Mouse (Mus musculus) urinary bladder, postnatal 10 days (tissue): ENCODE data around the gene I0C0044D17Rik.

Experiments
- DNase-seq: peaks from one replicate; pipeline ENCODE4 v3.0.0; 2022; ENCODE audit warnings: low spot score

I0C0044D17Rik gene

DNA sequence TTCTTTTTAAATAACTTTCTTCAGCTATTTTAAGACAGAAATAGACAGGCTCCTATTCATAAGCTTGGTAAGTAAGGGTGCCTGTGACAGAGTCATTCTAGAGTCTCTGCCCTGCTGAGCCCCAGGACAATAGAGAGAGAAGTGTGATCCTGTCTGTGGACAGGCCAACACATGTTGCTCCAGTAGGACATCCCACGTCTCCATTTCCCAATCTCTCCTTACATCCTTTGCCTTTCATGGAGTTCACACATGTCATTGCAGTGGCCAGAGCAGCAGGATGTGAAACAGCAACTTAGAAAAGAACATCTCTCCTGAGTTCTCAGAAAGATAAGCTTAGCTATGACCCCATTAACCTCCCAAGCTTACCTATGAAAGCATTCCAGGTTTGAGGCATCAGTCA lies 8.1 kb upstream of the I0C0044D17Rik start:
- no peak for DNase-seq

DNA sequence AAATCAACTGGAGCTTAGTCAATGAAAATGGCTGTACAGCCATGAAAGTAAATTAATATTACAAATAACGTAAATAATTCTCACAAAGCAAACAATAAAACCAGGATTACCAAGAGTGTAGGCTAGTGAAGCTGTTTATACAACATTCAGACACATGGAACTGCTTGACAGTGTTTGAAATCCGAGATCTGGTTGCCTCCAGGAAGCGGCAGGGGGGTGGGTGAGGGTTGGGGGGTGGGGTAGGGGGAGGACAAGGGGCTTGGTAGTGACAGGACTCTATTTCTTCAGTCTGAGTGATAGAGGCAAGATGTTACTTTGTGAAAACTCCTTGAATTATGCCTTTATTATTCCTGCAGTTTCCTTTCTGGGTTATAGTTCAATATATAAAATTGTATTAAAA lies 3.1 kb upstream of the I0C0044D17Rik start:
- DNase-seq = no peak

DNA sequence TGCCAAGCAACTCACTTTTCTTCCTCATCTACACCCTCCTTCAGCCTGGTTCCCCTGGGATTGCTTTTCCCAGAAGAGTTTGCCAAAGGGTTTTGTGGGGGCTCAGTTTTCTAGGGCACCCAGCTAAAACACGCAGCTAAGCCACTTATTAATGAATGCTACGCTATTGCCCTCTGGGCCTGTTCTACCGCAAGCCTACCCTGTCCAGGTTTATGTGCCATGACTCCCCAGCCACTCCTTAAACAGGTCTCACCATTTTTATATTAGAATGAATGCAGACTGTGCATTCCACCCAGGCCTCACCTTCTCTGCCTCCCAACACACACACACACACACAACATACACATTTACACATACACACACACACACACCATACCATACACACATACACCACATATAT lies 593 bp downstream of the I0C0044D17Rik start:
- DNase-seq = no peak

DNA sequence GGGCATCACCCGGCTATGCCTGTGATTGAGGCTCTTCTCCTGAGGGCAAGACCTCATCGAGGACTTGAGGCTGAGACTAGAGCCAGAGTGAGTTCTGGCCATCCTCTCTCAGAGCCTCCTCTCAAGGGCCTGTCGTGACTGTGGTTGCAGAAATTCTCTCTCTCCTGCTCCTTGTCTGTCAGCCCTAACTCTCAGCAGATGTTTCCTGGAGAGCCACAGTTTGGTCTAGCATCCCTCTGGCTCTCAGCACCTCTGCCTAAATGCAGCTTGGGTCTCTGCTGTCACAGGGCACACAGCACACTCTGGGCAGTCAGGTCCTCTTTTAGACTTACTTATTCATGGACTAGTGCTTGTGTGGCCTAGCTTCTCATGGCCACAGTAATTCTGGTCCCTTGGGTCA lies 1.2 kb downstream of the I0C0044D17Rik start:
- no peak for DNase-seq

DNA sequence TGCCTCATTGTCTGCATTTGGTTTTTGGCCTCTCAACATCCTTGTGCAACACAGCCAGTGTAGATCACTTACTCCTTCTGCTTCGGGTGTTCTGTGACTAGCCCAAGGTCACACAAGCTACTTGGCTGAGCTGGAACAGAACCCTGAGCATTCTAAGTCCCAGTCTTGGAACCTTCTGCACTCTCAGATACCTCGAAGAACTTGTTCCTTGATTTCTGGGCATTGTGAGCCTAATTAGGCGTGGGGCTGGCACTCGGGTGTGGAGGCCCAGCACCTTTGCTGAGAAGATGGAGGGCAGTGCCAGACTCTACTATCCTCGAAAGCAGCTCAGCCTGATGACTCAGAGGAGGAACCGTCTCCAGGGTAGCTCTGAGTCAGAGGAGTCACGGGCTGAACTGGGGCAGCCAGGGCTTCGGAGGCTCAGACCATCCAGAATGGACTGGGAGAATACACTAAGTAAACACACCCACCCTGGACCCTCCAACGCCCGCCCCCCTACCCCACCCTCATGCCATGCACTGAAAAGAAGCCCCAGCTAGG lies 4.4 kb downstream of the I0C0044D17Rik start:
- DNase-seq = no peak

DNA sequence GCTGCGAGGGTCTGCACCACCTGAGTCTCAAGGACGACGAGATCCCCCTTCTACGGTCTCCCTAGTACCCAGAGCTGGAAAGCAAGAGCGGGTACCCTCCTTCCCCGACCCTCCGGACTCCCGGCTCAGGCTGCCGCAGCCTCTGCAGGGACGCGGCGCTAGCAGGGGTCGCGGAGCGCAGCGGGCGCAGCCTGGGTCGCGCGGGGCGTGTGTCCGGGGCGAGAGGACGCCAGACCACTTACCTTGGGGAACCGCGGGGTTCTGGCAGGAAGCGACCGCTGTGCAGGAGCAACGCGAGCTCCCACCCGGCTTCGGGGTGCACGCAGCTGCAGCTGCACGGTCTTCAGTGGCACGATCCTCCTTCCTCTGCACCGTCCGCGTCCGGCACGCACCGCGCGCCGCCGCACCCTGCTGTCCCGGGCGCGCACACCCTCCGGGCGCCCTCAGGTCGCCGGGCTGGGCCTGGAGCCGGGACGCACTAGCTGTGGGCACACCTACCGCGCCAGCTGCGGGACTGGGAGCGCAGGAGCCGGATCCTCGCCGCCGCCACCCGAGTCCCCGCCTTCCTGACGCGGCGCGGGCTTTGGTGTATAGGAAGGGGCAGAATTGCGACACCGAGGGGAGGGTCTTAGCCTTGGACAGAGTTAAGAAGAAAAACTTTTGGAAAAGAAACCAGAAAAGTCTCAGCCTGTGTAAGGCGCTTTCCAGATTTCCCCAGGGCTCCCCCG lies 6.3 kb downstream of the I0C0044D17Rik start, which contains the start of gene Kank4:
Gene Kank4 (minus strand): TSS at position 354 of the 728 bp plus-strand sequence.
- no peak for DNase-seq

DNA sequence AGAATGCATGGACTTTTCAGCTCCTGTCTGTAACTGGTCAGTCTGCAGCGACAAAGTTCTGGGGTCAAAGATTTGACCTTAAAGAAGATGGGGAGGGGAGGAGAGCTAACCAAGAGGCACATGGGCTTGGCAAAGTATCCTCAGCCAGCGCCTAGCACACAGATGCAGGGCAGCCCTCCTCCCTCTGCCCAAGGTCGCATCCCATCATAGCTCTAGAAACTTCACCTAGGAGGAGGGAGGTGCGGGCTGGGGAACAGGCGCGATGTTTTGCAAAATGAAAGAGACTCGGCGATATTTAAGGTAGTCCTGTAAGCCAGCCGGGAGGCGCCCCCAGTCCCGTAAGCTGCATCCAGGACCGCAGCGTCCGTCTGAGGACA lies 6.8 kb downstream of the I0C0044D17Rik start:
- no peak for DNase-seq

DNA sequence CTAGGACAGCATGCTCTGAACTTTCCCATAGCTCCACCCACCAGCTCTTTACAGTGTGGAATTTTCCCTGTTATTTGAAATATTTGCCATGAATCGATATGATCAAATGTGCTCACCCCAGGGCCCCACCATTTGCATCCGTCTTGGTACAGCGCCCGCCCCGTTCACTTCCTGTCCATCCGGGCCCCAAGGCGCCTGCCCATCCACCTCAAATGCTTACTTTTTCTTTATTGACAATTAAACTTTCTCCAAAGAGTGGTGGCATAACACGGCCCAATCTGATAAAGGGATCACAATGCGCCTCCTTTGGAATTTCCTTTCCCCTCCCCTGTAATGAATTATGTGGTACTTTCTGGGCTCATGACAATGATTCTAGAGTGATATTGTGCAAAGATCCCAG lies 17.3 kb downstream of the I0C0044D17Rik start:
- no peak for DNase-seq

DNA sequence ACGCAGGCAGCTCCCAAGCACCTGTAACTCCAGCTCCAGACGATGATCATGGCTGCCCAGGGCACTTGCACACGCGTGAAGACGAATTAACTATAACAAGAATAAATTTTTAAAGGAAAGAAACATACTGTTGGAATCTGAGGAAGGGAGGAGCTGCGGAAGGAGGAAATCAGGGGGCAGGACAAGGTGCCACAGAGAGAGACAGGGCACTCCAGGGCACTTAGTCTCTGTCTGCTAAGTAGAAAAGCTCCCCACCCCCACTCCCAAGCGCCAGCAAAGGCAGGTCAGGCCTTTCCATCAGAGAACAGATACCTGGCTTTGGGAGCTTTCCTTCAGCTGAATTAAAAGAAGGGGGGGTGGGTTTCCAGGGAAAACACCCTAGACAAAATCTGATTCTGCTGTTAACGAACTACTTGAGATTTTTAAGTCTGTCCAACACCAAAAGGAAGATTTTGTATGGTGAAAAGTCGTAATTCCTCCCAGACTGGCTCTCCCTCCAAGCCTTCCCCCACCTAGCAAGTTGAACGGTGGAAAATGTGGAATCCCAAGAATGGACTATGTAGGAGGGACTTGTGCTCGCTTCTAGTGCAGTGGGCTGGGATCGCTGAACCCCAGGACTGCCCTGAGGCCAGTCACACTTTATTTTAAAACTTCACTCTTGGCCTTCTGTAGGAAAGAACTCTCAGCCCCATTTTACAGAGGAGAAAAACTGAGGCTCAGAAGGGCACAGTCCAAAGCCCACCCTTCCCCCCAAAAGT lies 18.2 kb downstream of the I0C0044D17Rik start:
- no peak for DNase-seq

DNA sequence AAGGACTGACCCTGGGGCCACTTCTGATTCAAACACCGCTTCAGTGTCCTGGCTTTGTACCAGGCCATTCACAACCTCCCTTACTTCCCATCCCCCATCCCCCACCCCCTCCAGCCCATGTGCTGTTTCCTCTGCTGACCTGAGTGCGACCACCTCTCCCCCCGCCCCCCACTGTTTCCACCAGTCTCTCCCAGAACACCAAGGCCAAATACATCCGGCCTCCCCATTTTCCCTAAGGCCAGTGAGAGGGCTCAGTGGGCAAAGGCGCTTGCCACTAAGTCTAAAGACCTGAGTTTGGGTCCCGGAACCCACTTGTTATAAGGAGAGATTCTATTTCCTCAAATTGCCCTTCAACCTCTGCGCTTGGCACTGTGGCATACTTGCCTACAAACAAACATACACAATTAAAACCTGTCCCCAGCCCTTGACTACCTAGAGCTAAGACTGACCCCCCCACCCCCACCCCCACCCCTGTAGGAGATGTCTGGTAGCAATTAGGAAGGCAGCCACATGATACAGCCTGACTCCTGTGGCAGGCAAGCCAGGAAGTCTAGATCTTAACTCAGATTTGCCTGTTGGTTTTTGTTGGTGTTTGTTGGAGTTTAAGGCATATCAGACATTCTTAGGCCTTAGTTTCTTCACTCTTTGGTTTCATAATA lies 19.0 kb downstream of the I0C0044D17Rik start:
- no peak for DNase-seq

DNA sequence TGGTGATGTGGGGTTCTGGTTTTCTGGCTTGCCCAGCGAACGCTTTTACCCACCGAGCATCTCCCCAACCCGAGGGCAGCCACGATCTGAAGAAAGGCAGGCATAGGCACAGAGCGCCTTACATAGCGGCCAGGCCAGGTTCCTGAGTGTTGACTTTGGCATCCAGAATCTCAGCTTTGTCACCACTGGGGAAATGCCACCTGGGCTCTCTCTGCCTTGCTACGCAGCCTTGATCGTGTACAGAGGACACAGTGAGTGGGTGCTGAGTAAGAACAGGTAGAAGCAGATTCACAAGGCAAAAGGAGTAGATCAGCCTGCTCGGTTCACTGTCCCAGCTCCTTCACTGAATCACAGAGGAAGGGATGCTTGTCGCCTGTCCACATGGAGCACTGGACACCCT lies 21.9 kb downstream of the I0C0044D17Rik start:
- no peak for DNase-seq

DNA sequence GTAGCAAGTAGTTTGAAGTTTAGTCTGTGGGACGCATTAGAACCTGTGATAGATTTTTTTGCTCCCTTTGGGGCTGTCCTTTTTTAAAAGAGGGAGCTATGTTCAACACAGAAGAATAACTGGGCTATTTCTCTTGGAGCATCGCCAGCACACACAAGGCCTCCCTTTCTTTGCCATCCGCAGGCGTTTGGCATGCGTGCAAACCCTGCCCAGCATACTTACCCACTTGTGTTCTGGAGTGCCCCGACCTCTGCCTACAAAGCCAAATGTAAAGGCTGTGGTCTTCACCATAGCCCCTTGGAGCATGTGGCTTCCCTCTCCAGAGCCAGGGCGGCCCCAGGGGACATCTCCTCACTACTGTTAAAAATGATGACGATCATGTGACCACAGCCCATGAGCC lies 22.8 kb downstream of the I0C0044D17Rik start:
- DNase-seq = no peak

DNA sequence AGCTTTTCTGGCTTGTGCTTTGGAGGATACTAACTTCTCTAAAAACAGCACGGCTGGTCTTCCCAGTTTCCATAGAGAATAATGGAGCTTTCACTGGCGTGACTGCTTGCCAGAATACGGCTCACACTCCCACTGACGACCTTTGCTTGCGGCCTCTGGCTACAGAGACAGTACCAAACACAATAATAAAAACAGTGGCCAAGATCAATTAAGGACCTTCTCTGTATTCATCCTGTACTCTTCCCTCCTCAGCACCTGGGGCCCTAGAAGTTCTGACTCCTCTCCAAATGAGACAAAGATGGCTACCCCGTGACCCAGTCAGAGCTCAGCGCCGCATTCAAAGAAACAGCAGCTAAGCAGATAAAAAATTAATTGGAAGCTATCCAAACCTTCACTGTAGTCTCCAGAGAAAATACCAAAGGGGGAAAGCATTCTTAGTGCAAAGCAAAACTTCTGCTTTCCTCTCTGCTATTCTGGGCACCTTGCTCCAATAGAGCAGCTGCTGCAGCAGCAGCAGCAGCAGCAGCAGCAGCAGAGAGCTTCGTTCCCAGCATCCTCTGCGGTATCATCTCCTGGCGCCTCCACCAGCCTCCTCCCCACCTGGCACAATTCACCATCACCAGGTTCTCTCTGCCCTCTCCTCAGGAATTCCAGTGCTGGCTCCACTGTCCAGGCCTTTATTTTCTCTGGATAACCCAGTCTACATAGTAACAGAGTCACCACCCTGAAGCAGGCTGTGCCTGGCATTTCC lies 26.9 kb downstream of the I0C0044D17Rik start:
- DNase-seq = no peak

DNA sequence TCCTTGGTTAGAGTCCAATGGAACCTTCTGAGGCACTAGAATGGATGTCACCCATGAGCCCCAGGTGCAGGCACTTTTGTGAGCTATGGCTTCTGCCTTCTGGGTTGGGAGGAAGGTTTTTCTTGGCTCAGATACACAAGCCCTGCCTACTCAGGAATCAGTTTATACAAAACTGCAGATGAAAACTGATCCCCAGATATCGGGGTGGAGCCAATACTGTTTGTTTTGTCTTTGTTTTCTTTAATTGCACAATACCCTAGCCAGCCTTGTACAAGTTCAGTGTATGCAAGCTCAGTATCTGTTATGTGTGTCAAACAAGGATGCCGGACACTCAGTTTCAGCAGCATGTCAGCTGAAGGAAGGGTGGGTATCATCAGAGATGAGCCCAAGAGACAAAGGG lies 28.4 kb downstream of the I0C0044D17Rik start:
- no peak for DNase-seq

DNA sequence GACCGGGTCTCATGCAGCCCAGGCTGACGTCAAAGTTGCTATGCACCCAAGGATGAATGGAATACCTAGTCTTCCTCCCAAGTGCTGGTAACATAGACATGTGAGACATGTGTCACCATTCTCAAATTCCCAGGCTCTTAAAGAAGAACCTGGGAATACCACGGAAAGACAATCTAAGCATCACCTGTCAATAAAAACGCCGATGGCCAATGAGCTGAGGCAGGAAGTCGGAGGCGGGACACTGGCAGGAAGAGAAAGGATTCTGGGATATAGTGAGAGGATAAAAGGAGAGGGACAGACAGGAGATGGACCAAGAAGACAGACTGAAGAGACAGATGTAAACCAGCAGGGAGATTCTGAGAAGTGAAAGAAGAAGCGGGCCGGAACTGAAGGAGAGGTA lies 30.2 kb downstream of the I0C0044D17Rik start:
- DNase-seq = no peak

DNA sequence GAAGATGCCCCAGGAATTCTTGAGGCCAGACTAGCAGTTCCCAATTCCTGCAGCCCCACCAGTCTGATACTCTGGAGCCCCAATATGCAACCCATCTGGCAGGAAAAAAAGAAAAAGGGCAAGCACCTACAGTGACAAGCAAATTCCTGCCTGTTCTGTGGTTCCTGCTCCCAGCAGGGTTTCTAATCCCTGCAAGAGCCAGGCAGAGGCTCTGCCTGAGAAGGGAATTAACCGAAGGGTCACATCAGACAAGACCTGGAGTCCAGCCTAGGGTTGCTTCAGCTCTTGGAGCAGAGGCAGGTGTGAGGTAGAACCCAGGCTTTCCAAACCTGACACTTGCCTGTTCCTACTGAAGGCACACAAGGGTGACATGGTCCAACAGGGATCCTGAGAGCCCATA lies 32.9 kb downstream of the I0C0044D17Rik start:
- DNase-seq = no peak

DNA sequence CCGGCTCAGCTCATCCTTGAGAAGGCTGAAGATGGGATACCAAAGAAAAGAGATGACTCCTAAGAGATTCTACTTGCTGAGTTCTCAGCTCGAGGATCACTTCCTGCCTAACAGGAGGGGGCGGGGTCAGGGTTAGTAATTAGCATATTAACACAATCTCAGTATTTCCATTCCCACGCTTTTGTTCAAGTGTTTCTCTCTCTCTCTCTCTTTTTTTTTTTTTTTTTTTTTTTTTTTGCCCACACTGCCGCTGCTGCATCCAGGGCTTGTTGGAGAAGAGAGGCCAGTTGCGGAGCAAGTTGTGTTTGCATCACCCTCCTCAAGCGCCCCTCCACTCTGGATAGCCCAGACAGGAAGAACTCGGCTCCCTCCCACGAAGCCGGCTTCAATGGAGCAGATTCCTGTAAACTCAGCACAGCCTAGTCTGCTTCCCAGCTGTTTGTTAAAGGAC lies 33.8 kb downstream of the I0C0044D17Rik start:
- DNase-seq = no peak

DNA sequence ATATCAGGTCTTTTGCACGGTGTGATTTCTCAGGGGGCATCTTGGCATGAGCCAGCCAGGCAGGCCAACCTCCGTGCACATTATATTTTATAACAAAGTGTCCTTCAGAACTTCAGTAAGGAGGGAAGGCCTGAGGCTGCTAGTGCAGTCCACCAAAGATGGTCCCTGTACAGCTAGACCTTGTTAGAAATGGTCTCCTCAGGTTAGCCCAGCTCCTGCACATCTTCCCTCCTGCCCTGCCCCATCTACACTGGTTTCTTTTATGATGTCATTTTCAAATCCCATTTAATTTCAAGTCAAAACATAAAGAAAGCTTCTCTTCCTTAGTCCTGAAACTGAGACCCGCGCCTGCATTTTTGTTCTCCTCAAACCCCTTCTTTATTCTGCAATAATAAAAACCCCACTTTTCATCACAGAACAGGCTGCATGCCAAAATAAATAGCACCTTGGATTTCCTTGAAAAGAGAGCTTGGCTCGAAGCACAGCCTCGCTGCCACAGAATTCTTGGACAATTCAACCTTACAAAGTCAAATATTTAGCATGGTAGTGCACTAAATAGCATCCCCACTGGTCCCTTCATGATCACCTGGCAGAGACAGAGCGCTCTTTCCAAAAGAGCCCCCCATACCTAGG lies 34.4 kb downstream of the I0C0044D17Rik start:
- DNase-seq = no peak

DNA sequence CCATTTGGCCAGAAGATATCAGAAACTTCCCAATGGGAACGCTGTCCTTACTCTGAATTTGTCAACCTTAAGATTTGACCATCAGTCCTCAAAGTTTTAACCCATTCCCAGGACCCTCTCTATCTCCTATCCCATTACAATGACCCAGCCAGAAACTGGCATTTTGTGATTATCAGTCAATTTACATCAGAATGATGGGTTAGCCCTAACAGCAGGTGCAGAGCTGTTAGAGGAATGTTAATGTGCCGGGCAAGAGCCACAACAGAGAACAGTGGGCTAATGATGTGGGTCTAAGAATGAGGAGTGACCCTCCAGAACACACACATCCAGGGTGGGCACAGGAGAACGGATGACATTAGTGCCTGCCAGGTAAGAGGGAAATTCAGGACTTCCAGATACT lies 37.4 kb downstream of the I0C0044D17Rik start:
- no peak for DNase-seq

DNA sequence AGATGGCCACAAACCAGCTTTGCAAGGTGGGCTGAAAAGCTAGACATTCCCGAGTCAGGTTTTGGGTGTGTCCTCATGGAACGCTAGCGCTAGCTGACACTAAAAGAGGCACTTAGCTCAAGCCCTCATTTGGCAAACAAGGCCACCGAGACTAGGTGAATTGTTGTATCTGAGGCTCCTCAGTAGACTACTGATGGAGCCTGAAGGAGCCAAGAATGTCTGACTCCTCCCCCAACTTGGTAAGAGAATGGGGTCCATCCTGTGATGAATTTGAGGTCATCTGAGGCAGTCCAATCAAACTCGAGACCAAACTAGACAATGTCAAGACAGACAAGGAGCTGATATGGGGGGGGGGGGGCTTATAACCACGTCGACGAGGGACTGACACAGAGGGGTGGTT lies 37.8 kb downstream of the I0C0044D17Rik start:
- DNase-seq = no peak

DNA sequence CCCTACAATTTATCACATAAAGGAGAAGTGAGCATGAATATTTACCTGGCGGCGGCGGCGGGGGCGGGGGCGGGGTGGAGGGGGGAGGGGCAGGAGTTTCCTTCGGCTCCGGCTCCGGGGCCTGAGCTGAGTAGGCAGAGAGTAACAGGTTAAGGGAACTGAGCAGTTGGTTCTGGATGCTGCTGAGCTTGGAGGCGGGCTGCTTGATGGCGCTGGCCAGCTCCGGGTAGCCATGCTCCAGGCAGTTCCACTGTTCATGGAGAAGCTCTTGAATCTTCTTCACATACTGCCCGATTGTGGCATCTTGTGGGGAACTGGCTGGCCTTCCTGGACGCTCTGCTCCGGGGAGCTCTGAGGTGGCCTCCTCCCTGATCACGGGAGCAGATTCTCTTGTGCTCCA lies 45.4 kb downstream of the I0C0044D17Rik start:
- no peak for DNase-seq

DNA sequence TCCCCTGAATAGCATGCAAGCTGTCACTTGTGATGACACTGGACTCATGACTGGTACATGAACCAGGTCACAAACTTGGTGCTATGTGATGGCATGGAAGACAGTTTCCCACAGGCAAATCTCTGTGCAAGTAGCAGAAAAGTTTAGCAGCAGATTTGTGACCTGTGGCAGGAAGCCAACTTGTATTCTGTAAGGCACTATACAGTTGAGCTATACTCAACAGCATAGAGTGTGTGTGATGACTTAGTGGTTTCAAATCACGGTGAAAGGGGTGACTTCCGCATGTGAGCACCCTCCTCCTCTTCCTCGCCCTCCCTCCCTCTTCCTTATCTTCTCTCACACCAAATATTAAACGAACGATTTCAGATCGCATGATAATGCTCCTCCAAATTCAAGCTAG lies 46.2 kb downstream of the I0C0044D17Rik start:
- DNase-seq = no peak
